Mouse (Mus musculus) midbrain, embryonic 14.5 days (tissue): ENCODE data around the gene Tnxb. TPM values are rescaled to one million over a fixed set of nuclear protein-coding genes. Genes with fewer than 3 reads are reported as not detected.

Experiments
- ATAC-seq: fragments of 200-750 bp; cut with Nextera tagmentation; 2 replicates; pipeline ENCODE4 v1.8.0; 2017; ENCODE audit warnings: moderate number of reproducible peaks, moderate library complexity; ENCODE audit not compliant: low FRiP score, low TSS enrichment
- DNase-seq: peaks from one replicate; pipeline ENCODE4 v3.0.0-alpha.2; 2015
- H3K27ac ChIP-seq: fragments of 300-500 bp; sonication (generic); replicated peaks from 2 replicates; pipeline ENCODE4 v1.5.1; 2014; ENCODE audit warnings: mild to moderate bottlenecking, low read depth, low read length, moderate library complexity
- H3K27me3 ChIP-seq: fragments of 300-500 bp; sonication (generic); 2 replicates; pipeline ENCODE4 v1.6.1; 2014; ENCODE audit warnings: low read length, control low read depth, mixed read lengths; ENCODE audit not compliant: control insufficient read depth, insufficient read depth
- H3K36me3 ChIP-seq: fragments of 300-500 bp; sonication (generic); 2 replicates; pipeline ENCODE4 v1.6.1; 2014; ENCODE audit warnings: low read length, control low read depth; ENCODE audit not compliant: control insufficient read depth, insufficient read depth
- H3K4me1 ChIP-seq: fragments of 300-500 bp; sonication (generic); 2 replicates; pipeline ENCODE4 v1.6.1; 2014; ENCODE audit warnings: mild to moderate bottlenecking, antibody characterized with exemption, low read length, control low read depth; ENCODE audit not compliant: control insufficient read depth, insufficient read depth
- H3K4me2 ChIP-seq: fragments of 300-500 bp; sonication (generic); 2 replicates; pipeline ENCODE4 v1.6.1; 2014; ENCODE audit warnings: mild to moderate bottlenecking, low read length, moderate library complexity
- H3K4me3 ChIP-seq: fragments of 300-500 bp; sonication (generic); replicated peaks from 2 replicates; pipeline ENCODE4 v1.5.1; 2014; ENCODE audit warnings: low read depth, low read length
- H3K9ac ChIP-seq: fragments of 300-500 bp; sonication (generic); replicated peaks from 2 replicates; pipeline ENCODE4 v1.6.1; 2014; ENCODE audit warnings: mild to moderate bottlenecking, low read length, moderate library complexity
- H3K9me3 ChIP-seq: fragments of 300-500 bp; sonication (generic); 2 replicates; pipeline ENCODE4 v1.6.1; 2016; ENCODE audit warnings: low read length, control low read depth, mixed read lengths; ENCODE audit not compliant: control insufficient read depth
- WGBS: fragments of 180-500 bp; shearing (Covaris S2); extraction: QIAGEN DNeasy Blood & Tissue Kit; methylation state at CpG from one replicate; pipeline ENCODE4 v1.1.7; 2014; 5-methylcytosine and 5-hydroxymethylcytosine counted together
- polyA plus RNA-seq: library from polyadenylated mRNA; unstranded; fragments of >200 nt; fragmentation: Nextera tagmentation; extraction: Ambion mirVana; gene quantifications from 2 replicates; pipeline ENCODE4 v1.2.1, GENCODE M21; 2014

The Tnxb gene
- polyA plus RNA-seq, 1 experiment from 2014 or later: 0.24 TPM

DNA sequence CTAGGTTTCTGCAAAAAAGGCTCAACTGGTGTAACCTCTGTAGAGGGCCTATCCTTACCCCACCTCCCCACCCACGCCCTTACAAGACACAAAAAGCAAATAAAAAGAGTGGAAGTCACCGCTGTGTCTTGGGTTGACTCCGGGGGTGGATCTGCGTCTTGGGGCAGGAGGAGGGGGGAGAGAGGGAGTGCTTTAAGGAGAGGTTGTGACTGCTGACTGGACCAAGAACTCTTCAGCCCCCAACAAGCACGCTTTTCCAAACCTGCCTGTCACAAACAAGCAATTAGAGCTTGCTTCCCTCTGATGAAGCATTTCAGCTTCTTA lies 41.7 kb upstream of the Tnxb start:
- DNase-seq (no peak), ATAC-seq (no peak)
- Histone ChIP-seq H3K4me1 (peaks cover 53% of the 10 kb centered on the region), H3K27me3 (peaks cover 14% of the 10 kb centered on the region; the same call in 1 of the 2 replicates), H3K9ac (peak overlapping the region; percentile 68; the same call in 1 of the 2 replicates), H3K9me3 (no peaks in the 10 kb centered on the region), H3K36me3 (no peaks in the 10 kb centered on the region), H3K27ac (peak overlapping the region; percentile 93), H3K4me3 (peak overlapping the region; percentile 71), H3K4me2 (peak overlapping the region; percentile 90)
- 15% methylated on average over 5 of the region's 5 CpGs for WGBS

DNA sequence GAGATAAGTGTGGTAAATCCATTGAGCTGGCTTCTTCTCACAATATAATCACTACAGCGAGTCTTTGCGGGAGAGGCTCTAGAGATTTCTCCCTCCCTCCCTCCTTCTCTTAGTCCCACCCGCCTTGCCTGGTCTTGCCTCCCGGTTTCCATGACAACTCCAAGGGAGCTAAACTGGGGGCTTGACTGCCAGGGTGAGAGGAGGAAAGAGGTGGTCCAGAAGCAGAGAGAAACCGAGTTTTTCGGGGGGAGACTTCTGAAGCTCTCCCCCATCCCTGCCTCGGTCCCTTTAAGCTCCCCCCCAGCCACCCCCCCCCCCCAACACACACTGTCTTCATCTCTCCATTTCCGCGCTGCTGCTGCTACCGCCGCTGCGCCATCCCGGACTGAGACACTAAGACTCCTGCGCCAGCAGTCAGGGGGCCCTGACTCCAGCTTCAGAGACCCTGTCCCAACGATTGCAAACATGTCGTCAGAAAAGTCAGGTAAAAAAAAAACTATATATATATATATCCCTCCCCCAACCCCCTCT lies 41.0 kb upstream of the Tnxb start, which contains the start of gene Prrt1:
Gene Prrt1 (plus strand): TSS at position 313 of the 531 bp plus-strand sequence.
- H3K4me2 ChIP-seq: peak within 1 kb of the TSS; percentile 90
- peak within 1 kb of the TSS; percentile 68 for H3K9ac ChIP-seq
- peaks cover 14% of the 10 kb centered on the region; the same call in 1 of the 2 replicates for H3K27me3 ChIP-seq
- WGBS: under 1% methylated on average over 16 of the region's 16 CpGs
- peak within 1 kb of the TSS; percentile 93 for H3K27ac ChIP-seq
- H3K36me3 ChIP-seq: no peaks in the 10 kb centered on the region
- ATAC-seq (peak; percentile 49; the same call in 1 of the 2 replicates), DNase-seq (peak; percentile 89)
- H3K9me3 ChIP-seq: no peaks in the 10 kb centered on the region
- peak within 1 kb of the TSS; percentile 71 for H3K4me3 ChIP-seq
- H3K4me1 ChIP-seq: peaks cover 53% of the 10 kb centered on the region

DNA sequence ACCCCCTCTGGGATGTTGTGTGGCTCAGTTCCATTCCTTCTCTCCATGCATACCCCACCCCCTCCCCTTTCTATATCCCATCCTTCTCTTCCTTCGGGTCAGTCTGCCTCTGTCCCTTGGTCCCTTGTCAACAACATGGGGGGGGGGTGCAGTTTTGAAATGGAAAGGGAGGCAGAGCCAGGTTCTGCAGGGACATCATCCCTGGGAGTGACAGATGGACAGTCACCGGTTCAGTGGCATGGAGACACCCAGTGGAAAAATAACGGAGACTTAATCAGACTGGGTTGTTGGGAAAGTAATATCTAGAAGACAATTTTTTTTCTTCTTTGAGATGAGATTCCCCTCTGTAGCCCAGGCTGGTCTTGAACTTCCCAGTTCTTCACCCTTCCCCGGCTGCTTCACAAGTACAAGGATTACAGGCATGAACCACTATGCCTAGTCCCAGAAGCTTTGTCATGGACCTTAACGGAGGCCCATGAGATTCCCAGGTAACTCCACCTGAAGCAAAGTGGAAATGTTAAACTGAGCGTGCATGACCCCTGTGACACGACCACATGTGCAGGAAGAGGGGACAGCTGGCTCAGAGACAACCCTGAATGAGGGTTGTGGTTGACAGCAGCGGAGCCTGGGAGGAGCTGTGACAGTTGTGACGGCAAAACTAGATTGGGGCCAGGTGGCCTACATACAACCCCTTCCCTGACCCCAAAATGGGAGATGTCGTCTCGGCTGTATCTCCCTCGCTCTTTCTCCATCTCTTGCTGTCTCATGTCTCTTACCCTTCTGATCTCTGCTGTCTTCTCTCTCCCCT lies 40.3 kb upstream of the Tnxb start:
- peak overlapping the region; percentile 90 for H3K4me2 ChIP-seq
- DNase-seq (no peak), ATAC-seq (no peak)
- no peaks in the 10 kb centered on the region for H3K9me3 ChIP-seq
- H3K4me1 ChIP-seq: peaks cover 53% of the 10 kb centered on the region
- peak overlapping the region; percentile 68 for H3K9ac ChIP-seq
- no peaks in the 10 kb centered on the region for H3K36me3 ChIP-seq
- 17% methylated on average over 12 of the region's 12 CpGs for WGBS
- peaks cover 14% of the 10 kb centered on the region; the same call in 1 of the 2 replicates for H3K27me3 ChIP-seq
- peak overlapping the region; percentile 71 for H3K4me3 ChIP-seq
- peak overlapping the region; percentile 93; the same call in 1 of the 2 replicates for H3K27ac ChIP-seq

DNA sequence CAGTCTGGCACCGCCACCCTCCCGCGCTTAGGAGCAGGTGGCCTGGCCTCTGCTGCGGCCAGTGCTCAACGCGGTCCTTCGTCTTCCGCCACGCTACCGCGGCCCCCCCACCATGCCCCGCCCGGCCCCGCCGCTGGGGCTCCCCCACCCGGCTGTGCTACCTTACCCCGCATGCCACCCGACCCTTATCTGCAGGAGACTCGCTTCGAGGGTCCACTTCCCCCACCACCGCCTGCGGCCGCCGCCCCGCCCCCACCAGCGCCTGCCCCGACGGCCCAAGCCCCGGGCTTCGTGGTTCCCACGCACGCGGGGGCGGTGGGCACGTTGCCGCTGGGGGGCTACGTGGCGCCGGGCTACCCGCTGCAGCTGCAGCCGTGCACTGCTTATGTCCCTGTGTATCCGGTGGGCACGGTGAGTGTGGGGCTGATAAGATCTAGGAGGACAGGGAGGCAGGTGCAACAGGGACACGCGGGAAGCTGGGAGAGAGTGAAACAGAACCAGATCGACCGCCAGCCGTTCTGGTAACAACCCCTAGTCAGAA lies 39.5 kb upstream of the Tnxb start:
- ATAC-seq (no peak), DNase-seq (peak; percentile 23)
- Histone ChIP-seq H3K27me3 (peaks cover 14% of the 10 kb centered on the region; the same call in 1 of the 2 replicates), H3K4me1 (peaks cover 52% of the 10 kb centered on the region), H3K36me3 (no peaks in the 10 kb centered on the region), H3K9me3 (no peaks in the 10 kb centered on the region), H3K4me2 (peak overlapping the region; percentile 90), H3K27ac (no peak overlapping the region), H3K4me3 (peak overlapping the region; percentile 71), H3K9ac (peak overlapping the region; percentile 43)
- WGBS: 2% methylated on average over 48 of the region's 48 CpGs

DNA sequence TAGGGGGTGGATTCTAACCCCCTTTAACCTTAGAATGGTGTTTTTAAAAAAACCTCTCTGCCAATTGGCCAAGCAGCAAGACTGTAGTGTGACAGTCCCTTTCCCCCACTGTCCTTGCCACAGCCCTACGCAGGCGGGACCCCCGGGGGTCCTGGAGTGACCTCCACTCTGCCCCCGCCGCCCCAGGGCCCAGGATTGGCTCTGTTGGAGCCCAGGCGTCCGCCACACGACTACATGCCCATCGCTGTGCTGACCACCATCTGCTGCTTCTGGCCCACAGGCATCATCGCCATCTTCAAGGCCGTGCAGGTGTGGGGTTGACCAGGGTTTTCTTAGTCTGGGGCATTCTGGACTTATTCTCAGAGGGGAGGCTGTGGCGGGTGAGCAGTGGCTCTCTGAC lies 38.7 kb upstream of the Tnxb start:
- 7% methylated on average over 12 of the region's 12 CpGs for WGBS
- Histone ChIP-seq H3K4me2 (peak overlapping the region; percentile 90), H3K9me3 (no peaks in the 10 kb centered on the region), H3K27me3 (peaks cover 14% of the 10 kb centered on the region; the same call in 1 of the 2 replicates), H3K4me3 (peak overlapping the region; percentile 71), H3K36me3 (no peaks in the 10 kb centered on the region), H3K27ac (no peak overlapping the region), H3K9ac (peak overlapping the region; percentile 43; the same call in 1 of the 2 replicates), H3K4me1 (peaks cover 44% of the 10 kb centered on the region)
- DNase-seq: no peak
- no peak for ATAC-seq

DNA sequence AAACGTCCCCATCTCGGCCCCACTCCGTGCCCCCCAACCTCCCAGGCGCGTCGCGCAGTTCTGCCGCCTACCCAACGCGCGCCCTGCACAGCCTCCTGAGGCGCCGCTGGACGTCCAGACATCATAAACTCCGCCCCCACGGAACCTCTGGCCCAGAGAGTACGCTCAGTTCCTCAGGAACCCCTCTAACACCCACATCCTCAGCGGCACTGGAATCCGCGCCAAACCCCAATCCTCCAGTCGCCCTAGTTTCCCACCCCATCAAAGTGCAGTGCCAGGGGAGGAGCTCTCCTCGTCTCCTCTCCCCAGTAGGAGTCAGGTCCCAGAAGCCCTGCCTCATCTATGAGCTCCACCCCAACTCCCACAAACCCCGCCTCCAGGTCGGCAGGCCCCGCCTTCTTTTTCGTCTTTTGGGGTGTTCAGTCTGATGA lies 38.1 kb upstream of the Tnxb start:
- Histone ChIP-seq H3K4me1 (peaks cover 44% of the 10 kb centered on the region), H3K27ac (no peak overlapping the region), H3K4me3 (peak overlapping the region; percentile 71), H3K36me3 (no peaks in the 10 kb centered on the region), H3K4me2 (peak overlapping the region; percentile 90), H3K9me3 (no peaks in the 10 kb centered on the region), H3K27me3 (peaks cover 14% of the 10 kb centered on the region; the same call in 1 of the 2 replicates), H3K9ac (peak overlapping the region; percentile 43; the same call in 1 of the 2 replicates)
- ATAC-seq: no peak
- peak; percentile 43 for DNase-seq
- 1% methylated on average over 26 of the region's 26 CpGs for WGBS

DNA sequence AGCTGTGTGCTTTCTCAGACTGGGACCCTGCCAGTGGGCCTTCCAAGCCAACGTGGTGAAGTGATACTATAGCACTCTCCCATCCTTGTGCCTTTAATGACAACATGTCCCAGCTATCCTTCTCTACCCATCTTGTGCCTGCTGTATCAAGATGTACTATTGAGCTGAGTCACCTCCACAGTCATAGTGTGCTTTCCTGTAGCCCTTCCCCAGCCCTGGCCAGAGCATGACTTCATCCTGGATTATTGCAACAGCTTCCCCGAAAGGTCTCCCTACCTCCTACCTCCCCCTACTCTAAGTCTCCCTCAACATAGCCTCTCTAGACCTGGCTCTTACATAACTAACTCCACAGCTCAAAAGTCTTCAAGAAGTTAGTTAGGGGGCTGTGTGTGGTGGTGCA lies 34.7 kb upstream of the Tnxb start:
- DNase-seq (no peak), ATAC-seq (no peak)
- no peak overlapping the region for H3K27ac ChIP-seq
- H3K9me3 ChIP-seq: no peaks in the 10 kb centered on the region
- no peak overlapping the region for H3K4me3 ChIP-seq
- H3K9ac ChIP-seq: no peak overlapping the region
- WGBS: 86% methylated on average over 2 of the region's 2 CpGs
- H3K4me2 ChIP-seq: no peak overlapping the region
- H3K27me3 ChIP-seq: peaks cover 14% of the 10 kb centered on the region; the same call in 1 of the 2 replicates
- no peaks in the 10 kb centered on the region for H3K36me3 ChIP-seq
- H3K4me1 ChIP-seq: peaks cover 19% of the 10 kb centered on the region

DNA sequence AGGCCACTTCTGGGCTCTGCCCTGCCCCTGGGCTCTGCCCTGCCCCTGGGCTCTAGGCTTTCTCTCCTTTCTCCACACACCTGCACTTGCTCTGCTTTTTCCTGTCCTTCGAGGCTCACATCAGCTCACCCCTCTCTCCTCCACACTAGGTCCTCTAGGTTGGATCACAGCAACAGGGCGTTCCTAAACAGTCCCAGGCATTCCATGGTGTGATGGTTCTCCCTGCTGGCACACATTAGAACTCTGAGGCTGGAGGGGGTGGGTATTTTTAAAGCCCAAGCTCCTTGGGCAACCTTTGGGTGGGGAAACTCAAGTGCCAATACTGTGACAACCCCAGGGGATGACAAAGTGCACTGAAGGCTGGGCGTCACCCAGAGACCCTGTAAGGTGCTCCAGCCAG lies 32.9 kb upstream of the Tnxb start:
- Histone ChIP-seq H3K4me3 (no peak overlapping the region), H3K36me3 (no peaks in the 10 kb centered on the region), H3K27ac (no peak overlapping the region), H3K4me1 (peaks cover 1% of the 10 kb centered on the region; the same call in 1 of the 2 replicates), H3K9ac (no peak overlapping the region), H3K9me3 (no peaks in the 10 kb centered on the region), H3K27me3 (peaks cover 1% of the 10 kb centered on the region; the same call in 1 of the 2 replicates), H3K4me2 (no peak overlapping the region)
- 74% methylated on average over 3 of the region's 3 CpGs for WGBS
- DNase-seq: no peak
- ATAC-seq: no peak
